Comparison of ENCODE assay signal across 9 mouse cellular contexts in genomic region chr2:12160486-12160885, GRCm38 (mm10).
DNase-seq lines count a peak whose midpoint lies in the region; ATAC-seq lines count a peak whose summit lies in the region.
"Had no signal": no experiment of that assay in that cellular context is flagged by ENCODE, and none has a peak within 500 bp of the region (broad histone marks: within the 10 kb centered on the region; RNA-seq: fewer than 3 reads in every experiment).

No protein-coding gene starts in this region.

- no peak for ATAC-seq in limb, embryonic 11.5 days (ENCODE audit: insufficient number of reproducible peaks, low FRiP score, low TSS enrichment, low read depth)
- ATAC-seq in megakaryocyte, adult 5-6 weeks (ENCODE audit: poor library complexity, severe bottlenecking) = peak; percentile 88
- no peak for ATAC-seq in hindbrain, embryonic 16.5 days

- WGBS in limb, embryonic 11.5 days = 84% methylated on average over 3 of the region's 3 CpGs
- WGBS in limb, embryonic 10.5 days = 87% methylated on average over 3 of the region's 3 CpGs
- WGBS in hindbrain, embryonic 16.5 days = 87% methylated on average over 3 of the region's 3 CpGs

- H3K4me2 ChIP-seq in limb, embryonic 11.5 days (ENCODE audit: low read depth, severe bottlenecking) = no peak overlapping the region
- no peak overlapping the region for H3K4me2 ChIP-seq in hindbrain, embryonic 16.5 days (ENCODE audit: low read length)

- no peaks in the 10 kb centered on the region for H3K36me3 ChIP-seq in limb, embryonic 11.5 days (ENCODE audit: control insufficient read depth, insufficient read depth, low read length)
- H3K36me3 ChIP-seq in limb, embryonic 10.5 days = peaks cover 6% of the 10 kb centered on the region
- no peaks in the 10 kb centered on the region for H3K36me3 ChIP-seq in hindbrain, embryonic 16.5 days (ENCODE audit: control insufficient read depth, insufficient read depth, low read length)

- no peaks in the 10 kb centered on the region for H3K9me3 ChIP-seq in limb, embryonic 11.5 days (ENCODE audit: control insufficient read depth, low read length)
- H3K9me3 ChIP-seq in limb, embryonic 10.5 days (replicated peaks) = no peaks in the 10 kb centered on the region
- H3K9me3 ChIP-seq in hindbrain, embryonic 16.5 days (ENCODE audit: control insufficient read depth, low read length) = no peaks in the 10 kb centered on the region
- H3K9me3 ChIP-seq: megakaryocyte, embryonic 14.5 days had no signal

- H3K4me1 ChIP-seq in limb, embryonic 11.5 days (ENCODE audit: control insufficient read depth, insufficient read depth, low read length) = no peaks in the 10 kb centered on the region
- peaks cover 5% of the 10 kb centered on the region; the same call in 1 of the 2 replicates for H3K4me1 ChIP-seq in limb, embryonic 10.5 days
- no peaks in the 10 kb centered on the region for H3K4me1 ChIP-seq in hindbrain, embryonic 16.5 days (ENCODE audit: control insufficient read depth, insufficient read depth, low read depth, low read length)
- H3K4me1 ChIP-seq: megakaryocyte, embryonic 14.5 days had no signal

- no peak overlapping the region for H3K27ac ChIP-seq in limb, embryonic 11.5 days (replicated peaks; ENCODE audit: low read depth, low read length)
- no peak overlapping the region for H3K27ac ChIP-seq in limb, embryonic 10.5 days
- no peak overlapping the region for H3K27ac ChIP-seq in hindbrain, embryonic 16.5 days (ENCODE audit: low read depth, low read length)

- H3K27me3 ChIP-seq in limb, embryonic 11.5 days (ENCODE audit: control insufficient read depth, insufficient read depth, low read length) = no peaks in the 10 kb centered on the region
- H3K27me3 ChIP-seq in limb, embryonic 10.5 days (ENCODE audit: low read depth, poor library complexity, severe bottlenecking) = no peaks in the 10 kb centered on the region
- no peaks in the 10 kb centered on the region for H3K27me3 ChIP-seq in hindbrain, embryonic 16.5 days (replicated peaks; ENCODE audit: control insufficient read depth, insufficient read depth, low read length)
- H3K27me3 ChIP-seq: megakaryocyte, embryonic 14.5 days had no signal

- H3K4me3 ChIP-seq in limb, embryonic 11.5 days (ENCODE audit: low read depth, low read length) = no peak overlapping the region
- no peak overlapping the region for H3K4me3 ChIP-seq in limb, embryonic 10.5 days
- H3K4me3 ChIP-seq in hindbrain, embryonic 16.5 days (ENCODE audit: low read length) = no peak overlapping the region
- H3K4me3 ChIP-seq: megakaryocyte, embryonic 14.5 days had no signal

- H3K9ac ChIP-seq in limb, embryonic 11.5 days (ENCODE audit: low read length) = no peak overlapping the region
- H3K9ac ChIP-seq in hindbrain, embryonic 16.5 days (ENCODE audit: low read depth, low read length) = no peak overlapping the region

- DNase-seq in cerebellum, adult 9-10 months = peak; percentile 5
- DNase-seq in cerebellum, adult 11 months = no peak
- peak; percentile 45 for DNase-seq in limb, embryonic 11.5 days (ENCODE audit: low spot score)
- no peak for DNase-seq in limb, embryonic 10.5 days (ENCODE audit: low spot score)
- peak; percentile 56 for DNase-seq in adrenal gland, postnatal 14 days
- peak; percentile 43 for DNase-seq in heart, postnatal 4 days

Comparison
In these comparisons a context has a peak if more than half of its experiments do, and no peak if none do; other contexts are left out.
1. DNase-seq: peak in cerebellum, adult 9-10 months (single experiment), limb, embryonic 11.5 days (single experiment), adrenal gland, postnatal 14 days (single experiment) and heart, postnatal 4 days (single experiment); none in cerebellum, adult 11 months (single experiment) and limb, embryonic 10.5 days (single experiment).